Mouse (Mus musculus): ENCODE results near the gene Ttyh2. TPM values are rescaled to one million over a fixed set of nuclear protein-coding genes. Genes with fewer than 3 reads are reported as not detected.
A peak's percentile ranks its signal among the peaks of the same experiment; 100 is the strongest.

Gene Ttyh2
- 25.1 and 27.5 TPM in 2 replicates for polyA plus RNA-seq (2015; fragmentation: Nextera tagmentation; extraction: Ambion mirVana)

DNA sequence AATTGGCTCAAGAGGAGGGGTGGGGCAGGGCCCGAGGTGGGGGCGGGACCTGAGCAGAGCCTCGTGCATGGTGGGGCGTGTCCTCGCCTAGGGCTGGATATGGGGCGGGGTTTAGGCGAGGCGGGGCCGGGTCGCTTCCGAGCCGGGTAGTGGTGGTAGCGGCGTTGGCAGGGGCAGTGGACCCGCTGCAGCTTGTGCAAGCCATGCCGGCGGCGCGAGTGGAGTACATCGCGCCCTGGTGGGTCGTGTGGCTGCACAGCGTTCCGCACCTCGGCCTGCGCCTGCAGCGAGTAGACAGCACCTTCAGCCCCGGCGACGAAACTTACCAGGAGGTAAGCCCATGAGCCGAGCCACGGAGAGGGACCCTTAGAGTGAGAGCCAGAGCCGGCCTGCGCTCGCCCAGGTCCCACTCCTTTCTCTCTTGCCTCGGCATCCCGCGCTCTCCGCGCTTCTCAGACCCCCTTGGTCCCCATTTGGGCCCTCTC, at the start of gene Ttyh2:
Gene Ttyh2 (plus strand): TSS at position 91 of the 485 bp plus-strand sequence.
- H3K9ac ChIP-seq (replicated peaks; ENCODE audit: low read depth, low read length) = peak within 1 kb of the TSS; percentile 58
- no peaks in the 10 kb centered on the region for H3K9me3 ChIP-seq (ENCODE audit: control insufficient read depth, low read length)
- H3K4me2 ChIP-seq (ENCODE audit: low read length) = peak within 1 kb of the TSS; percentile 77
- under 1% methylated on average over 39 of the region's 40 CpGs for WGBS
- peak within 1 kb of the TSS; percentile 43 for H3K4me3 ChIP-seq (replicated peaks; ENCODE audit: low read length)
- peak; percentile 83 for ATAC-seq
- peaks cover 34% of the 10 kb centered on the region for H3K4me1 ChIP-seq (replicated peaks; ENCODE audit: control insufficient read depth, insufficient read depth, low read length)
- H3K36me3 ChIP-seq (ENCODE audit: control insufficient read depth, insufficient read depth) = peaks cover 22% of the 10 kb centered on the region
- 0 out of 2 replicates have a peak within 1 kb of the TSS, but pooled peaks have one; percentile 21 for H3K27ac ChIP-seq (ENCODE audit: low read length)
- no peaks in the 10 kb centered on the region for H3K27me3 ChIP-seq (replicated peaks; ENCODE audit: control insufficient read depth, insufficient read depth, low read length)

DNA sequence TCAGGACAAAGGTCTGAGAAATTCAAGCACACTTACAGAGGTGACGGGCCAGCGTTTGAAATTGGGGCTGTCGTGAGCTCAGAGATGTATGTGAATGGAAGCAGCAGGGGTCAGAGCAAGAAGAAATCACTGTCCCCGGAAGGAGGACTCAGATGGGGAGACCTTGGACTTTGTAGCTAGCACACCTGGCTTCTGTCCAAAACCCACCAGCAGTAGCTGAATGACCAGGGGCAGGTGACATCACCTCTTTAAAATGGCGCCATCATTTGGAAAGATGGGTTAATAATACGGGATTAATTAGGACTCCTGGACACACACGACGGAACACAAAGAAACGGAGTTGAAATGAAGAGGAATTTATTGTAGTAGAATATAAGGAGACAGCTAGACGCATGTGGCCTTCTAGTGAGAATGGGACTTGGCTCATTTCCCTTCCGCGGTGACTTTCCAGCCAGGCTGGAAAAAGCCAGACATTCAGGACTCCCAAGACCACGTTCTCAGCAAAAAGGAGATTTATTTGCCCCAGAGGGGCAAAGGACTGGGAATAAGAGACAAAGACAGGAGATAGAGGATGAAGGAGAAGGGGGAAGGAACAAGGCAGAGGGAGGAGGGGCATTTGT, 49.0 kb upstream of the Ttyh2 start:
- Histone ChIP-seq H3K4me2 (ENCODE audit: low read length) (no peak overlapping the region), H3K27ac (ENCODE audit: low read length) (no peak overlapping the region), H3K9me3 (ENCODE audit: control insufficient read depth, low read length) (peaks cover 3% of the 10 kb centered on the region), H3K27me3 (replicated peaks; ENCODE audit: control insufficient read depth, insufficient read depth, low read length) (no peaks in the 10 kb centered on the region), H3K36me3 (ENCODE audit: control insufficient read depth, insufficient read depth) (no peaks in the 10 kb centered on the region), H3K4me3 (replicated peaks; ENCODE audit: low read length) (no peak overlapping the region), H3K4me1 (replicated peaks; ENCODE audit: control insufficient read depth, insufficient read depth, low read length) (no peaks in the 10 kb centered on the region; the same call in 1 of the 2 replicates), H3K9ac (replicated peaks; ENCODE audit: low read depth, low read length) (no peak overlapping the region)
- 32% methylated on average over 13 of the region's 13 CpGs for WGBS
- ATAC-seq = no peak

DNA sequence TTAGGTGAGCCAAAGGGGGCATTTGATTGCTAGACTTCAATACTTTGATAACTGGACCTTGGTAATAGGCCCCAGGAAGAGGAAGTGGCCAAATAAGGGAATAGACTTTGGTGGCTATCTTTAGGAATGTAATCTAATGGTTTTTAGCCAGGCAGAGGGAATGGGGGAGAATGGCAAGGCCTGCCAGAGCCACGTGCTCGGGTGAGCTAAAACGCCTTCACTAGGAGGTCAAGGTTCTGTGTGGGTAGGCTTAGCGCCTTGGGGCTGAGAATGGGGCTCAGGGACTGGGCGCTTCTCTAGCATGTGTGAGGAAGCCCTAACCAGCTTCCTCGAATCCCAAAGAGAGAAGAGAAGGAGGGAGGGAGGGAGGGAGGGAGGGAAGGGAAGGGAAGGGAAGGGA, 48.2 kb upstream of the Ttyh2 start:
- no peak overlapping the region for H3K9ac ChIP-seq (replicated peaks; ENCODE audit: low read depth, low read length)
- no peaks in the 10 kb centered on the region; the same call in 1 of the 2 replicates for H3K4me1 ChIP-seq (replicated peaks; ENCODE audit: control insufficient read depth, insufficient read depth, low read length)
- ATAC-seq = no peak
- no peaks in the 10 kb centered on the region for H3K36me3 ChIP-seq (ENCODE audit: control insufficient read depth, insufficient read depth)
- H3K27ac ChIP-seq (ENCODE audit: low read length) = no peak overlapping the region
- WGBS = 89% methylated on average over 6 of the region's 6 CpGs
- peaks cover 3% of the 10 kb centered on the region for H3K9me3 ChIP-seq (ENCODE audit: control insufficient read depth, low read length)
- no peak overlapping the region for H3K4me3 ChIP-seq (replicated peaks; ENCODE audit: low read length)
- no peak overlapping the region for H3K4me2 ChIP-seq (ENCODE audit: low read length)
- no peaks in the 10 kb centered on the region for H3K27me3 ChIP-seq (replicated peaks; ENCODE audit: control insufficient read depth, insufficient read depth, low read length)

- Histone ChIP-seq H3K36me3 (ENCODE audit: control insufficient read depth, insufficient read depth) (no peaks in the 10 kb centered on the region), H3K27ac (ENCODE audit: low read length) (no peak overlapping the region), H3K9me3 (ENCODE audit: control insufficient read depth, low read length) (peaks cover 3% of the 10 kb centered on the region), H3K27me3 (replicated peaks; ENCODE audit: control insufficient read depth, insufficient read depth, low read length) (no peaks in the 10 kb centered on the region), H3K4me1 (replicated peaks; ENCODE audit: control insufficient read depth, insufficient read depth, low read length) (no peaks in the 10 kb centered on the region; the same call in 1 of the 2 replicates), H3K9ac (replicated peaks; ENCODE audit: low read depth, low read length) (no peak overlapping the region), H3K4me3 (replicated peaks; ENCODE audit: low read length) (no peak overlapping the region), H3K4me2 (ENCODE audit: low read length) (no peak overlapping the region)
- no peak for ATAC-seq
- WGBS = 82% methylated on average over 12 of the region's 12 CpGs
These were observed 47.2 kb upstream of the Ttyh2 start for GRCm38 (mm10) chr11:114628032-114628431.

DNA sequence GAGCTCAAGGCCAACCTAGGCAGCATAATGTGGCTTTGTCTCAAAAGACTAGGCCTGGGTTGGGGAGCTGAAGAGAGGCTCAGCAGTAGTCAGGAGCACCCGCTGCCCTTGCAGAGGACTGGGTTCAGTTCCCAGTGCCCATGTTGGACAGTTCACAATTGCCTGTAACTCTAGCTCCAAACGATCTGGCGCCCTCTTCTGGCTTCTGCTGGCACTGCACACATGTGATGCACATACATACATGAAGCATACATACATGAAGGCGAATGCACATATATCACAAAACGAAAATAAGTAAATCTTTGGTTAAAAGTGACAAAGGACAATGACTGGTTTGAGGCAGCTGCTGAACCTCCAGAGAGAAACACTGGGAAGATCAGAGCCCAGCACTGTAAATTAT, 45.2 kb upstream of the Ttyh2 start:
- ATAC-seq = no peak
- Histone ChIP-seq H3K27ac (ENCODE audit: low read length) (no peak overlapping the region), H3K4me3 (replicated peaks; ENCODE audit: low read length) (no peak overlapping the region), H3K9ac (replicated peaks; ENCODE audit: low read depth, low read length) (no peak overlapping the region), H3K9me3 (ENCODE audit: control insufficient read depth, low read length) (peaks cover 3% of the 10 kb centered on the region), H3K27me3 (replicated peaks; ENCODE audit: control insufficient read depth, insufficient read depth, low read length) (no peaks in the 10 kb centered on the region), H3K36me3 (ENCODE audit: control insufficient read depth, insufficient read depth) (no peaks in the 10 kb centered on the region), H3K4me2 (ENCODE audit: low read length) (no peak overlapping the region), H3K4me1 (replicated peaks; ENCODE audit: control insufficient read depth, insufficient read depth, low read length) (no peaks in the 10 kb centered on the region; the same call in 1 of the 2 replicates)
- WGBS = 75% methylated on average over 5 of the region's 5 CpGs

GRCm38 (mm10) chr11:114632266-114632665, 43.0 kb upstream of the Ttyh2 start:
- ATAC-seq = no peak
- peaks cover 3% of the 10 kb centered on the region for H3K9me3 ChIP-seq (ENCODE audit: control insufficient read depth, low read length)
- no peak overlapping the region for H3K4me2 ChIP-seq (ENCODE audit: low read length)
- WGBS = 53% methylated on average over 8 of the region's 8 CpGs
- H3K9ac ChIP-seq (replicated peaks; ENCODE audit: low read depth, low read length) = no peak overlapping the region
- peaks cover 8% of the 10 kb centered on the region for H3K4me1 ChIP-seq (replicated peaks; ENCODE audit: control insufficient read depth, insufficient read depth, low read length)
- H3K27ac ChIP-seq (ENCODE audit: low read length) = no peak overlapping the region
- H3K4me3 ChIP-seq (replicated peaks; ENCODE audit: low read length) = no peak overlapping the region
- H3K36me3 ChIP-seq (ENCODE audit: control insufficient read depth, insufficient read depth) = no peaks in the 10 kb centered on the region
- H3K27me3 ChIP-seq (replicated peaks; ENCODE audit: control insufficient read depth, insufficient read depth, low read length) = no peaks in the 10 kb centered on the region

DNA sequence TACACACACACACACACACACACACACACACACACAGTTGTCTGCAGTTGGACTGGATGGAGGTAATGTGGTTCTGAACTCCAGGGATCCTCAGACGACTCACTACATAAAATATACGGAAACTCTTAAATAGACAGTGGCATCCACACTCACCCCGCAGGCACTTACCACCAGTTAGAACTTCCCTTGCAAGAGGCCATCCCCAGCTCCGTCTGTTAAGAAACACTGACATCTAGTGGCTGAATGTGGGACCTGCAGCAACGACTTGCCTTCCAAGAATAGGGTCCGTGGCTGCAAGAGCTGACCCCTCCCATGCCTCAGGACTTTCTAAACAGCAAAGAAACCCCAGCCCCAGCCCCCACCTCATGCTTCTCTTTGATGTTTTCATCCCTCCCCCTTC, 38.9 kb upstream of the Ttyh2 start:
- H3K4me1 ChIP-seq (replicated peaks; ENCODE audit: control insufficient read depth, insufficient read depth, low read length) = peaks cover 23% of the 10 kb centered on the region
- no peak overlapping the region for H3K27ac ChIP-seq (ENCODE audit: low read length)
- H3K9ac ChIP-seq (replicated peaks; ENCODE audit: low read depth, low read length) = no peak overlapping the region
- peak overlapping the region; percentile 18 for H3K4me2 ChIP-seq (ENCODE audit: low read length)
- ATAC-seq = peak; percentile 74
- no peaks in the 10 kb centered on the region; the same call in 1 of the 2 replicates for H3K36me3 ChIP-seq (ENCODE audit: control insufficient read depth, insufficient read depth)
- H3K4me3 ChIP-seq (replicated peaks; ENCODE audit: low read length) = no peak overlapping the region
- H3K9me3 ChIP-seq (ENCODE audit: control insufficient read depth, low read length) = no peaks in the 10 kb centered on the region
- peaks cover 2% of the 10 kb centered on the region; the same call in 1 of the 2 replicates for H3K27me3 ChIP-seq (replicated peaks; ENCODE audit: control insufficient read depth, insufficient read depth, low read length)
- WGBS = 0% methylated on average over 6 of the region's 6 CpGs

GRCm38 (mm10) chr11:114636727-114637505, 38.3 kb upstream of the Ttyh2 start:
- Histone ChIP-seq H3K27me3 (replicated peaks; ENCODE audit: control insufficient read depth, insufficient read depth, low read length) (peaks cover 2% of the 10 kb centered on the region; the same call in 1 of the 2 replicates), H3K4me2 (ENCODE audit: low read length) (peak overlapping the region; percentile 18), H3K4me1 (replicated peaks; ENCODE audit: control insufficient read depth, insufficient read depth, low read length) (peaks cover 23% of the 10 kb centered on the region), H3K36me3 (ENCODE audit: control insufficient read depth, insufficient read depth) (no peaks in the 10 kb centered on the region; the same call in 1 of the 2 replicates), H3K9ac (replicated peaks; ENCODE audit: low read depth, low read length) (no peak overlapping the region), H3K9me3 (ENCODE audit: control insufficient read depth, low read length) (no peaks in the 10 kb centered on the region), H3K4me3 (replicated peaks; ENCODE audit: low read length) (no peak overlapping the region), H3K27ac (ENCODE audit: low read length) (no peak overlapping the region)
- peak; percentile 57 for ATAC-seq
- WGBS = 47% methylated on average over 35 of the region's 35 CpGs

DNA sequence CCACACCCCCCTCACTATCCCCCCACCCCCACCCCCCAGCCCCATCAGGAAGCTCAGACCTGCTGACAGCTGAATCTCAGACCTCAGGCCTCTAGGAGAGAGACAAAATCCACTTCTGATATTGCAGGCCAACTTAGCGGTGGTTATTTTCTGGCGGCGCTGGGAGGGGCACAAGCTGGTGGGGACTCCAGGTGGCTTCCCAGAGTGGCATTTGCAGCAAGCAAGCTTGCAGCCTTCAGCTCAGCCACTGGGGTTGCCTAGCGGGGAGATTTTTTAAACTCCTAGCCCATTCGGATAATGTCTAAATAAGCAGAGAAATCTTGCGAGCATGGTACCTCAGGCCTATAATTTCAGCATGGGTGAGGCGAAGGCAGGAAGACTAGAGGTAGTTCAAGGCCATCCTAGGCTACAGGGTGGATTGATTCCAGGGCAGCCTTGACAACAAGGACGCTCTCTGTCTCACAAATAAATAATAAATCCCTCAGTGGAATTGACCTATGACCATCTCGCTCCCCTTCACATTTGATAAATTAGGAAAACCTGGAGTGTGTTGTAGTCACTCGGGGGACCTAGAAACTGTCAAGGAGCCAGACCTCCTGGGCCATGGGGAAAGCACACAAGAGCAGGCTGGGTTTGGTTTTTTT, 36.5 kb upstream of the Ttyh2 start:
- no peak for ATAC-seq
- Histone ChIP-seq H3K9ac (replicated peaks; ENCODE audit: low read depth, low read length) (no peak overlapping the region), H3K36me3 (ENCODE audit: control insufficient read depth, insufficient read depth) (no peaks in the 10 kb centered on the region; the same call in 1 of the 2 replicates), H3K27me3 (replicated peaks; ENCODE audit: control insufficient read depth, insufficient read depth, low read length) (peaks cover 2% of the 10 kb centered on the region; the same call in 1 of the 2 replicates), H3K4me3 (replicated peaks; ENCODE audit: low read length) (no peak overlapping the region), H3K9me3 (ENCODE audit: control insufficient read depth, low read length) (no peaks in the 10 kb centered on the region), H3K4me2 (ENCODE audit: low read length) (no peak overlapping the region), H3K27ac (ENCODE audit: low read length) (no peak overlapping the region), H3K4me1 (replicated peaks; ENCODE audit: control insufficient read depth, insufficient read depth, low read length) (peaks cover 23% of the 10 kb centered on the region)
- 67% methylated on average over 10 of the region's 10 CpGs for WGBS

All from forebrain, embryonic 16.5 days (tissue).